Mouse (Mus musculus): ENCODE measurements around the gene Fcer2a.

Fcer2a gene

GRCm38 (mm10) chr8:3694121-3694520 is at the start of gene Fcer2a:
Gene Fcer2a (minus strand): TSS chr8:3694175.
- in situ Hi-C loops (cut with MboI, MseI), result no loop called here

- in situ Hi-C loops (cut with MboI, MseI), result no loop called here
Observed at GRCm38 (mm10) chr8:3736947-3737346, 43.0 kb upstream of the Fcer2a start.

- in situ Hi-C loops (cut with MboI, MseI), result no loop called here
Observed at GRCm38 (mm10) chr8:3735599-3735998, 41.6 kb upstream of the Fcer2a start.

GRCm38 (mm10) chr8:3734084-3734483 is 40.1 kb upstream of the Fcer2a start:
- in situ Hi-C loops (cut with MboI, MseI), result no loop called here

- in situ Hi-C loops (cut with MboI, MseI), result no loop called here
Observed at GRCm38 (mm10) chr8:3721041-3721440, 27.1 kb upstream of the Fcer2a start.

- in situ Hi-C loops (cut with MboI, MseI), result no loop called here
Observed at GRCm38 (mm10) chr8:3720551-3720950, 26.6 kb upstream of the Fcer2a start, which contains the start of gene Clec4g. Gene Clec4g (minus strand): TSS chr8:3720651.

- in situ Hi-C loops (cut with MboI, MseI), result no loop called here
Observed at GRCm38 (mm10) chr8:3718559-3718958, 24.6 kb upstream of the Fcer2a start.

- in situ Hi-C loops (cut with MboI, MseI), result no loop called here
Observed at GRCm38 (mm10) chr8:3717321-3717954, 23.5 kb upstream of the Fcer2a start.

GRCm38 (mm10) chr8:3711646-3712045 is 17.7 kb upstream of the Fcer2a start:
- in situ Hi-C loops (cut with MboI, MseI), result no loop called here

GRCm38 (mm10) chr8:3710312-3710711 is 16.3 kb upstream of the Fcer2a start:
- in situ Hi-C loops (cut with MboI, MseI), result no loop called here

GRCm38 (mm10) chr8:3707611-3708010 is 13.6 kb upstream of the Fcer2a start:
- in situ Hi-C loops (cut with MboI, MseI), result no loop called here

- in situ Hi-C loops (cut with MboI, MseI), result no loop called here
Observed at GRCm38 (mm10) chr8:3705711-3706110, 11.7 kb upstream of the Fcer2a start.

GRCm38 (mm10) chr8:3701491-3701890 is 7.5 kb upstream of the Fcer2a start:
- in situ Hi-C loops (cut with MboI, MseI), result no loop called here

GRCm38 (mm10) chr8:3690774-3691173 is 3.2 kb downstream of the Fcer2a start:
- in situ Hi-C loops (cut with MboI, MseI), result no loop called here

- in situ Hi-C loops (cut with MboI, MseI), result no loop called here
Observed at GRCm38 (mm10) chr8:3687537-3687936, 6.4 kb downstream of the Fcer2a start.

GRCm38 (mm10) chr8:3685422-3685821 is 8.6 kb downstream of the Fcer2a start:
- in situ Hi-C loops (cut with MboI, MseI), result no loop called here

GRCm38 (mm10) chr8:3684530-3684929 is 9.4 kb downstream of the Fcer2a start:
- in situ Hi-C loops (cut with MboI, MseI), result no loop called here

GRCm38 (mm10) chr8:3683408-3684176 is 10.4 kb downstream of the Fcer2a start:
- in situ Hi-C loops (cut with MboI, MseI), result no loop called here

GRCm38 (mm10) chr8:3682435-3682834 is 11.5 kb downstream of the Fcer2a start:
- in situ Hi-C loops (cut with MboI, MseI), result no loop called here

GRCm38 (mm10) chr8:3679656-3680055 is 14.3 kb downstream of the Fcer2a start:
- in situ Hi-C loops (cut with MboI, MseI), result loop anchor here (10.0 kb wide), 2 partner anchors 215 to 455 kb away; partner anchors contain the start of gene Pex11g

GRCm38 (mm10) chr8:3679236-3679635 is 14.7 kb downstream of the Fcer2a start:
- in situ Hi-C loops (cut with MboI, MseI), result loop anchor here (10.0 kb wide), 2 partner anchors 214 to 454 kb away; partner anchors contain the start of gene Pex11g

GRCm38 (mm10) chr8:3678831-3679230 is 15.1 kb downstream of the Fcer2a start:
- in situ Hi-C loops (cut with MboI, MseI), result loop anchor here (10.0 kb wide), 2 partner anchors 214 to 454 kb away; partner anchors contain the start of gene Pex11g

All from T-helper 2 cell (primary cell).